In the genomic region with DNA sequence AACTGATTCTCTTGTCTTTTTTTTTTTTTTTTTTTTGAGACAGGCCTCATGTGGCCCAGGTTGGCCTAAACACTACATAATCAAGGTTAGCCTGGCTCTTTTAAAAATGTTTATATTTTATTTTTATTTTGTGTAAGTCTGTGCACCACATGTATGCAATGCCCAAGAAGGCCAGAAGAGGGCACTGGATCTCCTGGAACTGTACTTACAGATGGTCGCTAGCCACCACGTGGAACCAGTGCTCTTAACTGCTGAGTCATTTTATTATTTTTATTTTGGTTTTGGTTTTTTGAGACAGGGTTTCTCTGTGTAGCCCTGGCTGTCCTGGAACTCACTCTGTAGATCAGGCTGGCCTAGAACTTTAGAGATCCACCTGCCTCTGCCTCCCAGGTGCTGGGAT, we compare ENCODE assay signal across 9 mouse cellular contexts. TPM values are rescaled to one million over a fixed set of nuclear protein-coding genes. Genes with fewer than 3 reads are reported as not detected.
A peak's percentile ranks its signal among the peaks of the same experiment; 100 is the strongest.
DNase-seq lines count a peak whose midpoint lies in the region; ATAC-seq lines count a peak whose summit lies in the region.
"Had no signal": no experiment of that assay in that cellular context is flagged by ENCODE, and none has a peak within 500 bp of the region (broad histone marks: within the 10 kb centered on the region; RNA-seq: fewer than 3 reads in every experiment).

No protein-coding gene starts in this region.

- no peak overlapping the region for H3K9ac ChIP-seq in midbrain, embryonic 16.5 days (ENCODE audit: low read depth, low read length)
- H3K9ac ChIP-seq: limb, embryonic 12.5 days had no signal

- WGBS in midbrain, embryonic 16.5 days = 54% methylated on average over 2 of the region's 2 CpGs

- peak; percentile 50 for DNase-seq in gastrocnemius, postnatal 10 days
- DNase-seq in gastrocnemius, postnatal 25 days = no peak
- DNase-seq in right cerebral cortex, postnatal 14 days = peak; percentile 38
- no peak for DNase-seq in right cerebral cortex, adult 2 months (ENCODE audit: low spot score in 2 of 2)
- DNase-seq in embryo, embryonic 11 days = peak; percentile 52
- DNase-seq in natural killer cell, adult 2 months (ENCODE audit: low spot score in 2 of 2) = peak; percentile 48 to 78

- H3K27me3 ChIP-seq in midbrain, embryonic 16.5 days (ENCODE audit: control insufficient read depth, insufficient read depth, low read depth, low read length) = no peaks in the 10 kb centered on the region
- H3K27me3 ChIP-seq: limb, embryonic 12.5 days had no signal

- no peaks in the 10 kb centered on the region for H3K36me3 ChIP-seq in midbrain, embryonic 16.5 days (ENCODE audit: control insufficient read depth, insufficient read depth, low read length)
- H3K36me3 ChIP-seq: limb, embryonic 12.5 days had no signal

- no peak overlapping the region for H3K27ac ChIP-seq in midbrain, embryonic 16.5 days (ENCODE audit: low read length)
- H3K27ac ChIP-seq: limb, embryonic 12.5 days had no signal

- ATAC-seq in erythroid progenitor cell, adult 5-6 weeks (replicated peaks; ENCODE audit: low FRiP score, poor library complexity, severe bottlenecking) = no peak
- ATAC-seq in midbrain, embryonic 16.5 days = no peak

- H3K4me1 ChIP-seq in midbrain, embryonic 16.5 days (ENCODE audit: control insufficient read depth, insufficient read depth, low read length) = no peaks in the 10 kb centered on the region
- H3K4me1 ChIP-seq: limb, embryonic 12.5 days had no signal

- H3K4me2 ChIP-seq in midbrain, embryonic 16.5 days (ENCODE audit: low read length) = no peak overlapping the region
- H3K4me2 ChIP-seq: limb, embryonic 12.5 days had no signal

- H3K4me3 ChIP-seq in midbrain, embryonic 16.5 days (ENCODE audit: low read depth, low read length) = no peak overlapping the region
- H3K4me3 ChIP-seq: limb, embryonic 12.5 days had no signal

- H3K9me3 ChIP-seq in midbrain, embryonic 16.5 days (replicated peaks; ENCODE audit: control insufficient read depth, low read length, poor library complexity, severe bottlenecking) = no peaks in the 10 kb centered on the region
- H3K9me3 ChIP-seq: limb, embryonic 12.5 days had no signal

RNA-seq across cellular contexts. Expression of a gene that starts 13.1 kb away (rescaled TPM):
- 10 to 100 TPM; 14.2 to 16.7 TPM for total RNA-seq in gastrocnemius, postnatal 10 days (2021)
- total RNA-seq in gastrocnemius, postnatal 25 days (2021) = 10 to 100 TPM; 20.8 to 27.9 TPM
- 5.4 and 10.9 TPM in 2 replicates for total RNA-seq in erythroid progenitor cell, adult 5-6 weeks (2015; ENCODE audit: low replicate concordance)
- 2.4 and 3.6 TPM in 2 replicates for total RNA-seq in erythroid progenitor cell, adult 5-6 weeks (2017; ENCODE audit: low replicate concordance)
- 15.0 and 15.8 TPM in 2 replicates for polyA plus RNA-seq in midbrain, embryonic 16.5 days (2015; fragmentation: Nextera tagmentation; extraction: Ambion mirVana)

Comparison
In these comparisons a context has a peak if more than half of its experiments do, and no peak if none do; other contexts are left out.
1. DNase-seq: peak in gastrocnemius, postnatal 10 days (single experiment), right cerebral cortex, postnatal 14 days (single experiment), embryo, embryonic 11 days (single experiment) and natural killer cell, adult 2 months (2 of 2); none in gastrocnemius, postnatal 25 days (single experiment) and right cerebral cortex, adult 2 months (0 of 2).